Mouse (Mus musculus): ENCODE data around the gene Myh14. TPM values are rescaled to one million over a fixed set of nuclear protein-coding genes. Genes with fewer than 3 reads are reported as not detected.

The Myh14 gene
- polyA plus RNA-seq, 1 experiment from 2014 or later = 1.3 TPM

GRCm38 (mm10) chr7:44560435-44561400 is 109.9 kb downstream of the Myh14 start:
- Histone ChIP-seq H3K27ac (ENCODE audit: low read depth, low read length) (no peak overlapping the region), H3K9ac (ENCODE audit: low read length) (no peak overlapping the region), H3K9me3 (ENCODE audit: control insufficient read depth, low read length) (no peaks in the 10 kb centered on the region), H3K4me1 (ENCODE audit: control insufficient read depth, insufficient read depth, low read length) (no peaks in the 10 kb centered on the region), H3K36me3 (ENCODE audit: control insufficient read depth, insufficient read depth, low read length) (no peaks in the 10 kb centered on the region), H3K4me3 (ENCODE audit: low read depth, low read length) (no peak overlapping the region), H3K4me2 (no peak overlapping the region), H3K27me3 (ENCODE audit: control insufficient read depth, insufficient read depth, low read length) (no peaks in the 10 kb centered on the region)
- peak; percentile 50; the same call in 1 of the 2 replicates for ATAC-seq (ENCODE audit: low FRiP score)
- peak; percentile 97 for DNase-seq (ENCODE audit: low spot score, missing footprints)
- WGBS = 54% methylated on average over 18 of the region's 18 CpGs

- no peak overlapping the region for H3K4me3 ChIP-seq (ENCODE audit: low read depth, low read length)
- no peaks in the 10 kb centered on the region for H3K27me3 ChIP-seq (ENCODE audit: control insufficient read depth, insufficient read depth, low read length)
- H3K27ac ChIP-seq (ENCODE audit: low read depth, low read length) = no peak overlapping the region
- peaks cover 5% of the 10 kb centered on the region for H3K4me1 ChIP-seq (ENCODE audit: control insufficient read depth, insufficient read depth, low read length)
- DNase-seq (ENCODE audit: low spot score, missing footprints) (no peak), ATAC-seq (ENCODE audit: low FRiP score) (no peak)
- H3K36me3 ChIP-seq (ENCODE audit: control insufficient read depth, insufficient read depth, low read length) = no peaks in the 10 kb centered on the region
- 72% methylated on average over 2 of the region's 2 CpGs for WGBS
- H3K9ac ChIP-seq (ENCODE audit: low read length) = no peak overlapping the region
- H3K4me2 ChIP-seq = no peak overlapping the region
- H3K9me3 ChIP-seq (ENCODE audit: control insufficient read depth, low read length) = no peaks in the 10 kb centered on the region
Observed at GRCm38 (mm10) chr7:44557629-44558028, 113.0 kb downstream of the Myh14 start.

Other genes with a start within 250 kb of the Myh14 start
- gene Lrrc4b, start 241.8 kb downstream of the Myh14 start, polyA plus RNA-seq (2014; fragmentation: Nextera tagmentation; extraction: Ambion mirVana) = 9.2 and 10.3 TPM in 2 replicates
- 1.8 and 2.9 TPM in 2 replicates for gene Aspdh, start 205.5 kb downstream of the Myh14 start, polyA plus RNA-seq (2014; fragmentation: Nextera tagmentation; extraction: Ambion mirVana)
- 49.4 and 55.8 TPM in 2 replicates for gene Josd2, start 202.9 kb downstream of the Myh14 start, polyA plus RNA-seq (2014; fragmentation: Nextera tagmentation; extraction: Ambion mirVana)
- 91.8 and 99.3 TPM in 2 replicates for gene Emc10, start 174.3 kb downstream of the Myh14 start, polyA plus RNA-seq (2014; fragmentation: Nextera tagmentation; extraction: Ambion mirVana)
- gene Fam71e1, start 174.3 kb downstream of the Myh14 start, polyA plus RNA-seq (2014; fragmentation: Nextera tagmentation; extraction: Ambion mirVana) = 14.7 and 17.1 TPM in 2 replicates
- gene Mybpc2, start 146.2 kb downstream of the Myh14 start, polyA plus RNA-seq (2014; fragmentation: Nextera tagmentation; extraction: Ambion mirVana) = 0.07 TPM in 1 of 2 replicates, not detected in the other
- 0.07 TPM in 1 of 2 replicates, not detected in the other for gene Spib, start 138.8 kb downstream of the Myh14 start, polyA plus RNA-seq (2014; fragmentation: Nextera tagmentation; extraction: Ambion mirVana)
- 51.8 and 58.5 TPM in 2 replicates for gene Pold1, start 122.0 kb downstream of the Myh14 start, polyA plus RNA-seq (2014; fragmentation: Nextera tagmentation; extraction: Ambion mirVana)
- gene Nr1h2, start 116.9 kb downstream of the Myh14 start, polyA plus RNA-seq (2014; fragmentation: Nextera tagmentation; extraction: Ambion mirVana) = 63.8 and 69.6 TPM in 2 replicates
- gene Napsa, start 98.5 kb downstream of the Myh14 start, polyA plus RNA-seq (2014; fragmentation: Nextera tagmentation; extraction: Ambion mirVana) = 0.21 and 0.33 TPM in 2 replicates
- gene Kcnc3, start 80.2 kb downstream of the Myh14 start, polyA plus RNA-seq (2014; fragmentation: Nextera tagmentation; extraction: Ambion mirVana) = 0.86 and 1.3 TPM in 2 replicates
- gene Izumo2, start 37.9 kb upstream of the Myh14 start, polyA plus RNA-seq (2014; fragmentation: Nextera tagmentation; extraction: Ambion mirVana) = not detected in 2 replicates
- gene Vrk3, start 77.6 kb upstream of the Myh14 start, polyA plus RNA-seq (2014; fragmentation: Nextera tagmentation; extraction: Ambion mirVana) = 41.7 and 43.4 TPM in 2 replicates
- 2.7 and 4.3 TPM in 2 replicates for gene Zfp473, start 80.2 kb upstream of the Myh14 start, polyA plus RNA-seq (2014; fragmentation: Nextera tagmentation; extraction: Ambion mirVana)
- 60.2 and 64.1 TPM in 2 replicates for gene Nup62, start 145.2 kb upstream of the Myh14 start, polyA plus RNA-seq (2014; fragmentation: Nextera tagmentation; extraction: Ambion mirVana)
- gene Il4i1, start 145.5 kb upstream of the Myh14 start, polyA plus RNA-seq (2014; fragmentation: Nextera tagmentation; extraction: Ambion mirVana) = 0.84 and 1.2 TPM in 2 replicates
- gene Atf5, start 145.8 kb upstream of the Myh14 start, polyA plus RNA-seq (2014; fragmentation: Nextera tagmentation; extraction: Ambion mirVana) = 2.8 and 3.3 TPM in 2 replicates
- 31.8 and 34.3 TPM in 2 replicates for gene Akt1s1, start 178.1 kb upstream of the Myh14 start, polyA plus RNA-seq (2014; fragmentation: Nextera tagmentation; extraction: Ambion mirVana)
- 63.4 and 69.4 TPM in 2 replicates for gene Tbc1d17, start 178.2 kb upstream of the Myh14 start, polyA plus RNA-seq (2014; fragmentation: Nextera tagmentation; extraction: Ambion mirVana)
- 26.1 and 28.6 TPM in 2 replicates for gene Pnkp, start 186.3 kb upstream of the Myh14 start, polyA plus RNA-seq (2014; fragmentation: Nextera tagmentation; extraction: Ambion mirVana)
- 316 and 350 TPM in 2 replicates for gene Ptov1, start 198.9 kb upstream of the Myh14 start, polyA plus RNA-seq (2014; fragmentation: Nextera tagmentation; extraction: Ambion mirVana)
- gene Med25, start 221.9 kb upstream of the Myh14 start, polyA plus RNA-seq (2014; fragmentation: Nextera tagmentation; extraction: Ambion mirVana) = 69.5 and 75.4 TPM in 2 replicates
- 18.8 and 23.1 TPM in 2 replicates for gene Fuz, start 225.2 kb upstream of the Myh14 start, polyA plus RNA-seq (2014; fragmentation: Nextera tagmentation; extraction: Ambion mirVana)